Mouse (Mus musculus) heart, adult 2 months (tissue): ENCODE measurements around the gene Phf19.

Experiments used
- CTCF ChIP-seq: fragments of 200-600 bp; IDR thresholded peaks from 2 replicates; pipeline ENCODE4 v1.8.1; 2022; ENCODE audit warnings: antibody characterized with exemption, mild to moderate bottlenecking, moderate library complexity
- EP300 ChIP-seq: fragments of 200-500 bp; IDR thresholded peaks from 2 replicates; pipeline ENCODE4 v1.6.1; 2011; ENCODE audit warnings: low read depth, low read length, control low read depth; ENCODE audit not compliant: insufficient read depth
- POLR2A ChIP-seq: fragments of 200-500 bp; IDR thresholded peaks from 2 replicates; pipeline ENCODE4 v1.6.1; 2011; ENCODE audit warnings: mild to moderate bottlenecking, low read depth, low read length, control low read depth; ENCODE audit not compliant: insufficient read depth

GRCm38 (mm10) chr2:34883190-34883589 lies 30.6 kb downstream of the Phf19 start:
- TF ChIP-seq CTCF, result no peak
- TF ChIP-seq POLR2A, result no peak
- no peak for TF ChIP-seq EP300
